Mouse (Mus musculus) E14TG2a.4 (cell line): Measurements from ENCODE around the gene Ascl3.

ENCODE experiments used
- CTCF ChIP-seq: conservative IDR thresholded peaks from 2 replicates; pipeline ENCODE4 v1.5.1; 2014; ENCODE audit warnings: low read length
- POU5F1 ChIP-seq: IDR thresholded peaks from 2 replicates; pipeline ENCODE4 v1.6.1; 2014; ENCODE audit warnings: low read length, borderline replicate concordance

DNA sequence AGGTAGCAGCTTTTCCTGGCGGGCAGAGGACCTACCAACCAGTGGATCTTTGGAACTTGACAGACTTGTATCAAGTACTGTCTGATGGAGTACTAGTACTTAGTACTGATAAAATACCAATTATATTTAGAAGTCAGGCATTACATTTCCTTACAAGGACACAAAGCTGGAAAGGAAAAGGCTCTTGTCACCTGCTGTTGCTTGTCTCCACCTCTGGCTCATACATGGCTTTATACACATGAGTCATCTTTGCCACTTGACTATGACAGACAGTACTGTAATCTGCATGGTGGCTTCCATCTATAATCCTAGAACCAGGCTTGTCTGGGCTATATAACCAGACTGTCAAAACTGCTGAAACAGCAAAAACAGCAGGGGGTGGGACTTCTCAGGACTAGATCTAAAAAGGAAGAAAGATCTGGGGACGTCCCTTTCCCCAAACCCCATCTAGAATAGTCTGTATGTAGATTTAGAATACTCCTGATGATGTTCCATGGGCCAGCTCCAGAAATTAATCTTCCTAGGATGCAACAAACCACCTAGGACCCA, 18.0 kb downstream of the Ascl3 start:
- TF ChIP-seq CTCF (no peak), POU5F1 (no peak)
